Mouse (Mus musculus) kidney, adult 2 months (tissue): ENCODE measurements around the gene Rasal2.

ENCODE experiments used
- CTCF ChIP-seq: fragments of 200-500 bp; conservative IDR thresholded peaks from 2 replicates; pipeline ENCODE4 v1.5.1; 2011; ENCODE audit warnings: low read depth, mild to moderate bottlenecking, control low read depth, low read length, moderate library complexity, mixed read lengths; ENCODE audit not compliant: insufficient read depth, insufficient read length
- POLR2A ChIP-seq: fragments of 200-500 bp; IDR thresholded peaks from one replicate; pipeline ENCODE4 v1.6.1; 2011; ENCODE audit warnings: low read depth, low read length, control low read depth

GRCm38 (mm10) chr1:157255776-157256175 lies 156.6 kb downstream of the Rasal2 start:
- TF ChIP-seq CTCF (no peak), POLR2A (no peak)
